Mouse (Mus musculus) spleen, adult 18-20 months (tissue): ENCODE measurements around the gene Tas2r131.
"Not testable (repeated sequence)": the region's sequence is repeated elsewhere in the genome, so short reads cannot be mapped to it uniquely, and the experiment has no call there.

Experiments used
- DNase-seq, 2 experiments: peaks; one replicate each; pipeline ENCODE4 v3.0.0; 2022; ENCODE audit warnings: mixed read lengths in 2 of 2

The Tas2r131 gene

GRCm38 (mm10) chr6:132957819-132958218 is at the start of gene Tas2r131:
TSS of gene Tas2r131 (minus strand) at chr6:132957919.
- no peak for DNase-seq

DNA sequence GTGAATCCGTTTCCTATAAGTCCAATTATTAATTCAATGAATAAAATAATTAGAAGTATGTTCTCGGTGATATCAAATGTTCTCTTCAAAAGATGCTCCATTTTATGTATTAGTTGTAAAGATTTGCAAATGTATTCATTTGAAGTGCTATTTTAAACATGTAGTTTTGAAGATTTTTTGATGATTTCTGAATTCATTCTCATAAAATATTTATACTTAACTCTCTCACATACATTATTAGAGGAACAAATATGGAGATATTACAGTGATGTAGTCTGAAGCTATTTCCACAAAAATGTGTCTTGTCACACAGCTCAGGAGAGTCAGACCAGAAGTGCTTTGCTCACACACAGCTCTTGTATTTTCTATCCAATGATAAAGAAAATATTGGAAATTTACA is 23.1 kb upstream of the Tas2r131 start, which contains the start of gene Tas2r109:
Tas2r109 (minus strand) TSS at position 101 of the 400 bp plus-strand sequence.
- DNase-seq = no peak

GRCm38 (mm10) chr6:132950802-132951201 is 6.9 kb downstream of the Tas2r131 start, which contains the start of gene Tas2r129:
TSS of gene Tas2r129 (plus strand) at chr6:132951102.
- no peak for DNase-seq

- not testable (repeated sequence) for DNase-seq
These were observed 16.3 kb downstream of the Tas2r131 start for GRCm38 (mm10) chr6:132941376-132941775.

DNA sequence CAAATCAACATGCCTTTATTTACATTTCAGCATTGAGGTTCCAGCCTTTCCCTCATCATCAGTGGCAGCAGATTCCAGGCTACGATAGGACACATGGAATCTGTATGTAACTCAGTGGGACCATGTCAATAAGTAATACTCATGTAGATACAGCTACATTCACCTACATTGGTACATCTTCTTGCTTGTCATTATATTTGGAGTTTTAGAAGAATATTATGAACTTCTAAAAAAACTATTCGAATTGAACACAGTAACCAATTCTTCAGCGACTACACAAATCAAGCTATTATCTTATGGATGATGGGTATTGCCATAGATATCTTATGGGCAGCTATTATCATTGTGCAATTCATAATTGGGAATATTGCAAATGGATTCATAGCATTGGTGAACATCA is 48.4 kb downstream of the Tas2r131 start, which contains the start of gene Tas2r125:
Tas2r125 (plus strand) TSS at position 301 of the 400 bp plus-strand sequence.
- DNase-seq = no peak
